Mouse (Mus musculus): ENCODE measurements around the gene Dcpp1.

GRCm38 (mm10) chr17:23867756-23868155, 12.9 kb upstream of the Dcpp1 start, which contains the start of gene Prss21:
- no peak for TF ChIP-seq CTCF (IDR thresholded peaks at IDR 0.05; ENCODE audit: control insufficient read depth, insufficient read depth, insufficient replicate concordance, low read depth, low read length)
- TF ChIP-seq POLR2A (IDR thresholded peaks at IDR 0.05; ENCODE audit: control insufficient read depth, low read depth, low read length): peak; percentile 62; the same call in 1 of the 2 replicates

Measured in testis, adult 2 months (tissue).